Mouse (Mus musculus) liver, postnatal 0 days (tissue): Measurements from ENCODE around the gene Mpp5. TPM values are rescaled to one million over a fixed set of nuclear protein-coding genes. Genes with fewer than 3 reads are reported as not detected.
A peak's percentile ranks its signal among the peaks of the same experiment; 100 is the strongest.

Experiments used
- ATAC-seq: fragments of 200-750 bp; cut with Nextera tagmentation; 2 replicates; pipeline ENCODE4 v1.8.0; 2017; ENCODE audit warnings: mild to moderate bottlenecking, moderate library complexity
- DNase-seq: peaks from one replicate; pipeline ENCODE4 v3.0.0-alpha.2; 2016
- H3K27ac ChIP-seq: fragments of 300-500 bp; sonication (generic); 2 replicates; pipeline ENCODE4 v1.5.1; 2014; ENCODE audit warnings: antibody characterized with exemption, moderate library complexity, mild to moderate bottlenecking, low read depth
- H3K27me3 ChIP-seq: fragments of 300-500 bp; sonication (generic); 2 replicates; pipeline ENCODE4 v1.6.1; 2014; ENCODE audit warnings: low read length, control low read depth, mixed read lengths; ENCODE audit not compliant: insufficient read depth
- H3K36me3 ChIP-seq: fragments of 300-500 bp; sonication (generic); replicated peaks from 2 replicates; pipeline ENCODE4 v1.6.1; 2014; ENCODE audit warnings: mild to moderate bottlenecking, control low read depth, low read length, moderate library complexity, mixed read lengths; ENCODE audit not compliant: insufficient read depth
- H3K4me1 ChIP-seq: fragments of 300-500 bp; sonication (generic); 2 replicates; pipeline ENCODE4 v1.6.1; 2014; ENCODE audit warnings: antibody characterized with exemption, mild to moderate bottlenecking, control low read depth; ENCODE audit not compliant: insufficient read depth
- H3K4me2 ChIP-seq: fragments of 300-500 bp; sonication (generic); 2 replicates; pipeline ENCODE4 v1.6.1; 2014; ENCODE audit warnings: low read depth, mild to moderate bottlenecking, low read length, moderate library complexity, mixed read lengths
- H3K4me3 ChIP-seq: fragments of 300-500 bp; sonication (generic); 2 replicates; pipeline ENCODE4 v1.5.1; 2014; ENCODE audit warnings: low read depth, low read length
- H3K9ac ChIP-seq: fragments of 300-500 bp; sonication (generic); replicated peaks from 2 replicates; pipeline ENCODE4 v1.6.1; 2014; ENCODE audit warnings: mild to moderate bottlenecking, moderate library complexity
- H3K9me3 ChIP-seq: fragments of 300-500 bp; sonication (generic); 2 replicates; pipeline ENCODE4 v1.6.1; 2016; ENCODE audit warnings: mild to moderate bottlenecking, control low read depth, low read length, mixed read lengths
- CTCF ChIP-seq: sonication (generic); IDR thresholded peaks from 2 replicates; pipeline ENCODE4 v1.5.1; 2016; ENCODE audit warnings: antibody characterized with exemption, low read depth
- EP300 ChIP-seq: IDR thresholded peaks from 2 replicates; pipeline ENCODE4 v1.6.1; 2016; ENCODE audit warnings: antibody characterized with exemption, low read depth, mild to moderate bottlenecking
- WGBS: fragments of 180-500 bp; shearing (Covaris S2); extraction: QIAGEN DNeasy Blood & Tissue Kit; methylation state at CpG from one replicate; pipeline ENCODE4 v1.1.7; 2014; ENCODE audit not compliant: insufficient replicate concordance; 5-methylcytosine and 5-hydroxymethylcytosine counted together
- polyA plus RNA-seq: library from polyadenylated mRNA; unstranded; fragments of >200 nt; fragmentation: Nextera tagmentation; extraction: Ambion mirVana; gene quantifications from 2 replicates; pipeline ENCODE4 v1.2.1, GENCODE M21; 2015

The Mpp5 gene
- polyA plus RNA-seq, 1 experiment from 2014 or later: 7.0 TPM

DNA sequence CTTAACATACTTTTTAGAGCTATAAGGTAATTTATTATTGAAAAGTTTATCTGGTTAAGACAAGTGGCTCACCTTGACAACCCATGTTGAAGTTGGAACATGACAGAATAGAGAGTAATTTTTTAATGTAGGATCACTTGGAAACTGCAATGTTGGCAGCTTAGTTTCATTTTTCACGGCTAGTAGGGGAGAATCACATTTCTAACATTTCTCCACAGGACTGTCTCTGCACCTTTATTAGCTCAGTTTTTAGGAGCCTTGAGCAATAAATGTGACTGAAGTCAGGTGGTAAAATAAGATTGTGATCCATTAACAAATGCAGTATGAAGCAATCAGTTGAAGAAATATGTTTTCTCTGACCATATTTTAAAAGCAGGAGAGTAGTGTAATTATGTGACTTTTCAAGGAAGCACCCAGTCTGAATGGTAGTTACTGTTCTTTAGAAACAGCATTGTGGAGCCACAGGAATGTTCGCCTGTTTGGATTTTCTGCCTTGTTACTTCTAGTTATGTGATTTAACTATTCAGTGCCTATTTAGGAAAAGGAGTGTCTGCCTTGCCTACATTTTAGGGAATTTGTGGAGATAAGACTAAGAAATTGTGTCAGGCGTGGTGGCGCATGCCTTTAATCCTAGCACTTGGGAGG lies 29.8 kb downstream of the Mpp5 start:
- Histone ChIP-seq H3K4me1 (no peaks in the 10 kb centered on the region), H3K4me3 (no peak overlapping the region), H3K4me2 (no peak overlapping the region), H3K36me3 (no peaks in the 10 kb centered on the region), H3K9me3 (no peaks in the 10 kb centered on the region), H3K9ac (no peak overlapping the region), H3K27me3 (no peaks in the 10 kb centered on the region), H3K27ac (no peak overlapping the region)
- no peak for DNase-seq
- 76% methylated on average over 4 of the region's 4 CpGs for WGBS
- TF ChIP-seq CTCF: no peak
- TF ChIP-seq EP300: no peak
- no peak for ATAC-seq

DNA sequence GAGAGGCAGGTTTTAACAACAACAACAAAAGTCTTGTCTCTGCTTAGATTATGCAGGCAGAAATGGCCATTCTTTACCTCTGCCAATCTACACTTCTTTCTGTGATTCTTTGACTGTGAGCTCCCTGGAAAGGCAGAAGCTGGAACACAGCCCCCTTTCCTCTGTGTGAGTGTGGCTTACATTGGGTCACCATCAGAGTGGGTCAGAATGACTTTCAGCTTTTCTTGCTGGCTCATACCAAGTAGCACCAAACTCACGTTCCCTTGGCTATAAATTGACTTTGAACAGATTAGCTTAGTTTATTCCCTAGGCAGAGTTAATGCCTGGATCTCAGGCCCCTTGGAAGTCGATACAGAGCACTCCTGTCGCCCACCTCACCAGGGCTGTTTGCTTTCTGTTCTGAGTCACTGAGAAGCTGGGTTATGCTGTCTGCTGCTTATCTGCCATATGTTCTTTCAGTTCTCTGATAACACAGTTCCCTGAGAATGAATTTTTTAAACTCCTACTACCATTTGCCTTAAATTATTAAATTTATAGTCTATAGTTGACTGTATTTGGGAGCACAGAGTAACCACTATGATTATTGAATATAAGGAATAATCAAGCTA lies 39.7 kb downstream of the Mpp5 start:
- no peak overlapping the region for H3K4me3 ChIP-seq
- no peaks in the 10 kb centered on the region for H3K27me3 ChIP-seq
- 0 out of 2 replicates have a peak overlapping the region, but pooled peaks have one; percentile 22 for H3K4me2 ChIP-seq
- 29% methylated on average over 3 of the region's 3 CpGs for WGBS
- 0 out of 2 replicates have a peak overlapping the region, but pooled peaks have one; percentile 16 for H3K27ac ChIP-seq
- H3K9me3 ChIP-seq: no peaks in the 10 kb centered on the region
- no peaks in the 10 kb centered on the region for H3K36me3 ChIP-seq
- TF ChIP-seq EP300: 0 out of 2 replicates have a peak, but pooled peaks have one; percentile 7
- TF ChIP-seq CTCF: no peak
- no peak overlapping the region; the same call in 1 of the 2 replicates for H3K9ac ChIP-seq
- ATAC-seq (peak; percentile 51; the same call in 1 of the 2 replicates), DNase-seq (no peak)
- H3K4me1 ChIP-seq: peaks cover 5% of the 10 kb centered on the region; the same call in 1 of the 2 replicates

DNA sequence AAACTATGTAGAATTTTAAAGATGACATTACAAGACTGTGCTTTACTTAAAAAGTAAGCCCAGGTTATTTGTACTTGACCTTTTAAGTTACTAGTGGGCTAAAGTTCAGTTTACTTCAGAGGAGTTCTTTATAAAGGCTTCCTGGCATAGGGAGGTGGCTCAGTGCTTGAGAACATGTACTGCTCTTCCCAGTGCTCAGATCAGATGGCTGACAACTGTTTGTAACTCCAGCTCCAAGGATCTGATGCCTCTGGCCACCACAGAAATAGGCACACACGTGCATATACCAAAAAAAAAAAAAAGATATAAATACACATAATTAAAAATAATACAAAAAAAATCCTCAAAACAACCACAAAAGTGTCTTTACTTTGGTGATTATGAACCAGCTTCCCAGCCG lies 42.1 kb downstream of the Mpp5 start:
- TF ChIP-seq EP300 (no peak), CTCF (no peak)
- Histone ChIP-seq H3K27ac (no peak overlapping the region), H3K4me1 (peaks cover 5% of the 10 kb centered on the region; the same call in 1 of the 2 replicates), H3K4me3 (no peak overlapping the region), H3K36me3 (no peaks in the 10 kb centered on the region), H3K27me3 (no peaks in the 10 kb centered on the region), H3K9ac (no peak overlapping the region), H3K4me2 (no peak overlapping the region), H3K9me3 (no peaks in the 10 kb centered on the region)
- no peak for ATAC-seq
- WGBS: 61% methylated on average over 2 of the region's 2 CpGs
- no peak for DNase-seq

DNA sequence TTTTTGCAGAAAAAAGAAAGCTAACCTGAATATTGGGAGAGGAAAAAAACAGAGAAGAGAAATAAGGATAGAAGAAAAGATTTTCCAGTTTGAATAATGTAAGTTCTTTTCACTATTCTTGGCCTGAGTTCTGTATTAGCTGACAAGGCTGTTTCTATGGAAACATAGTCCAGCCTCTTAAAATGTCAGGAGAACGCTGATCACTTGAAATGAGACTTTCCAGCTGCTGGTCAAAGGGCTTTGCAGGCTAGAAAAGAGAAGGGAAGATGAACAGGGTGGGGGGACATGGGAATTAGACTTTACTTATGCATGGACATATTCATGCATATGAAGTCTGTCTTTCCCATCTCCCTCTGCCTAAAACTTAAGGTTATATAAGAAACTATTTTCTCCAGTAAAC lies 45.5 kb downstream of the Mpp5 start:
- no peak for DNase-seq
- Histone ChIP-seq H3K4me3 (no peak overlapping the region), H3K4me2 (no peak overlapping the region), H3K27ac (no peak overlapping the region), H3K9me3 (no peaks in the 10 kb centered on the region), H3K9ac (no peak overlapping the region), H3K27me3 (no peaks in the 10 kb centered on the region), H3K36me3 (peaks cover 10% of the 10 kb centered on the region), H3K4me1 (no peaks in the 10 kb centered on the region)
- no peak for ATAC-seq
- TF ChIP-seq CTCF: no peak
- no peak for TF ChIP-seq EP300
- 54% methylated on average over 1 of the region's 1 CpGs for WGBS

DNA sequence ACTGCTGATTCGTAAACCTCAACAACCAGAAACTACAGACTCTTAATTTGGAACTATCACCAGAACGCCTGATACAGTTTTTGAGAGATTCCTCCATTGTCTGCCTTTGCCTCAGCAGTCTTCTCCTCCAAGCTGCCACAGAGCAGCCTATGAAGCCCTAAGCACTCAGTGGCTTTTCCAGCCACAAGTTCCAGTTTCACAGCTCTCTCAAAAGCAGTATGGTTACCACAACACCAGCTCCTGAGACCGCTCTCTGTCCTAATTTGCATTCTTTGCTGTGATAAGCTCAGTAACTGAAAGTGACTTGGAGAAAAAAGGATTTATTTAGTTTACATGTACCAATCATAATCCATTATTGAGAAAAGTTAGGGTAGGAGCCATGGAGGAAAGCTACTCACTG lies 51.3 kb downstream of the Mpp5 start:
- Histone ChIP-seq H3K9me3 (no peaks in the 10 kb centered on the region), H3K4me1 (no peaks in the 10 kb centered on the region), H3K4me2 (no peak overlapping the region), H3K9ac (no peak overlapping the region), H3K36me3 (peaks cover 10% of the 10 kb centered on the region), H3K27ac (no peak overlapping the region), H3K4me3 (no peak overlapping the region), H3K27me3 (no peaks in the 10 kb centered on the region)
- WGBS: 86% methylated on average over 3 of the region's 3 CpGs
- ATAC-seq (no peak), DNase-seq (no peak)
- TF ChIP-seq EP300 (no peak), CTCF (no peak)

DNA sequence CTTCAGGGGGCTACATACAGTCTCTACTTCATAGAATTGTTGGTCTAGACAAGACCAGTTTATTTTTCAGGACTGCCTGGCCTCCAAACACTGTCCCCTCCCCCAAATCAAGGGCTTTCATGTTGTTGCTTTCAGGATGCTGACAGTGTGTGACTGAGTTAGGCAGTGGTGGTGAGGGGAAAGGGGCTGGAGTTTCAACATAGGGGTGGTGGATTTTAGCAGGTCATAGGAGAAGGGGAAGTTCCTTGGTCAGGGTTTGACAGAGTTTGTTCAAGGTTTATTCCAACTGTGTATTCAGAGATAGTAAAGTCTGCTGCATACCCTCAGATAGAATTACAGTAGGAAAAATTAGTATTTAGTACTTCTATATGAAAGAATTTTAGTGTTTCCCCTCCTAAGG lies 53.1 kb downstream of the Mpp5 start:
- no peak for DNase-seq
- no peak for ATAC-seq
- H3K27me3 ChIP-seq: no peaks in the 10 kb centered on the region
- H3K4me3 ChIP-seq: no peak overlapping the region
- no peak overlapping the region for H3K27ac ChIP-seq
- H3K36me3 ChIP-seq: peaks cover 10% of the 10 kb centered on the region
- no peaks in the 10 kb centered on the region for H3K9me3 ChIP-seq
- no peaks in the 10 kb centered on the region for H3K4me1 ChIP-seq
- H3K9ac ChIP-seq: no peak overlapping the region
- TF ChIP-seq CTCF (no peak), EP300 (no peak)
- H3K4me2 ChIP-seq: no peak overlapping the region
